Mouse (Mus musculus) brain, embryonic 14.5 days (tissue): ENCODE measurements around the gene Pcyt2. TPM values are rescaled to one million over a fixed set of nuclear protein-coding genes. Genes with fewer than 3 reads are reported as not detected.

Experiments
- DNase-seq: peaks from one replicate; pipeline ENCODE4 v3.0.0-alpha.2; 2011; ENCODE audit warnings: low read depth
- CTCF ChIP-seq: fragments of 200-500 bp; IDR thresholded peaks from 2 replicates; pipeline ENCODE4 v1.5.1; 2012; ENCODE audit warnings: inconsistent platforms, mild to moderate bottlenecking, moderate library complexity, borderline replicate concordance; ENCODE audit not compliant: insufficient read depth, insufficient read length; ENCODE audit errors: extremely low read depth
- POLR2A ChIP-seq: fragments of 200-500 bp; IDR thresholded peaks from 2 replicates; pipeline ENCODE4 v1.6.1; 2012; ENCODE audit warnings: mild to moderate bottlenecking, inconsistent platforms, borderline replicate concordance; ENCODE audit not compliant: poor library complexity, insufficient read depth, insufficient read length, severe bottlenecking; ENCODE audit errors: extremely low read depth
- polyA plus RNA-seq: library from polyadenylated mRNA; depleted of rRNA; stranded (reverse); fragments of >200 nt; gene quantifications from 2 replicates; pipeline ENCODE4 v1.2.3, GENCODE M21; 2012

The Pcyt2 gene
- polyA plus RNA-seq, 1 experiment = 229 TPM

- TF ChIP-seq POLR2A (no peak), CTCF (no peak)
- peak; percentile 15 for DNase-seq
These were observed 30.3 kb upstream of the Pcyt2 start, which contains the start of gene Myadml2 for GRCm38 (mm10) chr11:120648001-120648476. Myadml2 (minus strand) TSS chr11:120648158.

GRCm38 (mm10) chr11:120647047-120647830 is 29.5 kb upstream of the Pcyt2 start:
- TF ChIP-seq CTCF = no peak
- no peak for TF ChIP-seq POLR2A
- DNase-seq = no peak

GRCm38 (mm10) chr11:120643601-120643987 is 25.9 kb upstream of the Pcyt2 start, which contains the start of gene Pycr1:
Pycr1 (minus strand) TSS chr11:120643769.
- TF ChIP-seq POLR2A (peak; percentile 36; the same call in 1 of the 2 replicates), CTCF (no peak)
- DNase-seq = peak; percentile 97

GRCm38 (mm10) chr11:120642939-120643600 is 25.3 kb upstream of the Pcyt2 start:
- TF ChIP-seq CTCF (no peak), POLR2A (no peak)
- no peak for DNase-seq

GRCm38 (mm10) chr11:120641869-120642268 is 24.1 kb upstream of the Pcyt2 start:
- DNase-seq = no peak
- TF ChIP-seq POLR2A (no peak), CTCF (no peak)

GRCm38 (mm10) chr11:120641255-120641654 is 23.5 kb upstream of the Pcyt2 start:
- TF ChIP-seq CTCF (no peak), POLR2A (no peak)
- DNase-seq = no peak

GRCm38 (mm10) chr11:120634810-120635209 is 17.1 kb upstream of the Pcyt2 start:
- TF ChIP-seq POLR2A = no peak
- TF ChIP-seq CTCF = no peak
- DNase-seq = no peak

- TF ChIP-seq POLR2A (no peak; the same call in 1 of the 2 replicates), CTCF (no peak)
- DNase-seq = peak; percentile 98
These were observed 16.0 kb upstream of the Pcyt2 start, which contains the start of gene Mafg for GRCm38 (mm10) chr11:120633520-120634343. Mafg (minus strand) TSS chr11:120633600.

GRCm38 (mm10) chr11:120632559-120633519 is 15.1 kb upstream of the Pcyt2 start:
- DNase-seq = peak; percentile 60
- TF ChIP-seq POLR2A (no peak), CTCF (no peak)
